Mouse (Mus musculus): ENCODE measurements at regions not wholly inside any gene's neighbourhood (a gene's known extent, or its start where the extent isn't known, plus 50 kb on each side); places are given as distances from the start of the nearest gene placed in this dataset.

- H3K36me3 ChIP-seq (ENCODE audit: insufficient read depth, low read length) = no peaks in the 10 kb centered on the region
- no peak overlapping the region for H3K4me3 ChIP-seq (ENCODE audit: low read length)
- ATAC-seq (no peak), DNase-seq (ENCODE audit: low spot score) (no peak)
- no peak overlapping the region for H3K4me2 ChIP-seq (ENCODE audit: low read depth, low read length)
- no peak for TF ChIP-seq CTCF (IDR thresholded peaks at IDR 0.05; ENCODE audit: low read depth)
- H3K27ac ChIP-seq = no peak overlapping the region
- WGBS = 82% methylated on average over 3 of the region's 3 CpGs
- no peaks in the 10 kb centered on the region for H3K27me3 ChIP-seq (ENCODE audit: insufficient read depth, low read length)
- H3K4me1 ChIP-seq (ENCODE audit: insufficient read depth, low read length) = no peaks in the 10 kb centered on the region
- no peak overlapping the region for H3K9ac ChIP-seq (replicated peaks; ENCODE audit: low read length)
- no peaks in the 10 kb centered on the region for H3K9me3 ChIP-seq (ENCODE audit: low read length)
These were observed 56.5 kb upstream of the Lsm6 start for GRCm38 (mm10) chr8:78877423-78877822.

- TF ChIP-seq CTCF (IDR thresholded peaks at IDR 0.05; ENCODE audit: low read depth) = no peak
- H3K9me3 ChIP-seq (ENCODE audit: low read length) = no peaks in the 10 kb centered on the region
- no peak overlapping the region for H3K27ac ChIP-seq
- no peaks in the 10 kb centered on the region for H3K36me3 ChIP-seq (ENCODE audit: insufficient read depth, low read length)
- H3K27me3 ChIP-seq (ENCODE audit: insufficient read depth, low read length) = no peaks in the 10 kb centered on the region
- DNase-seq (ENCODE audit: low spot score) = no peak
- no peak overlapping the region for H3K4me2 ChIP-seq (ENCODE audit: low read depth, low read length)
- no peaks in the 10 kb centered on the region for H3K4me1 ChIP-seq (ENCODE audit: insufficient read depth, low read length)
- no peak for ATAC-seq
- WGBS = 94% methylated on average over 6 of the region's 6 CpGs
- H3K9ac ChIP-seq (replicated peaks; ENCODE audit: low read length) = no peak overlapping the region
- H3K4me3 ChIP-seq (ENCODE audit: low read length) = no peak overlapping the region
These were observed 68.8 kb upstream of the Lsm6 start for GRCm38 (mm10) chr8:78889708-78890107.

GRCm38 (mm10) chr8:78890571-78890970, 69.6 kb upstream of the Lsm6 start:
- H3K27me3 ChIP-seq (ENCODE audit: insufficient read depth, low read length) = no peaks in the 10 kb centered on the region

GRCm38 (mm10) chr8:78899887-78900286, 78.9 kb upstream of the Lsm6 start:
- no peak overlapping the region for H3K9ac ChIP-seq (replicated peaks; ENCODE audit: low read length)
- DNase-seq (ENCODE audit: low spot score) (peak; percentile 86), ATAC-seq (peak; percentile 76; the same call in 1 of the 2 replicates)
- H3K27ac ChIP-seq = no peak overlapping the region
- H3K4me3 ChIP-seq (ENCODE audit: low read length) = no peak overlapping the region
- H3K27me3 ChIP-seq (ENCODE audit: insufficient read depth, low read length) = no peaks in the 10 kb centered on the region
- 38% methylated on average over 7 of the region's 7 CpGs for WGBS
- no peak overlapping the region for H3K4me2 ChIP-seq (ENCODE audit: low read depth, low read length)
- peak; percentile 78 for TF ChIP-seq CTCF (IDR thresholded peaks at IDR 0.05; ENCODE audit: low read depth)
- H3K4me1 ChIP-seq (ENCODE audit: insufficient read depth, low read length) = no peaks in the 10 kb centered on the region
- no peaks in the 10 kb centered on the region for H3K36me3 ChIP-seq (ENCODE audit: insufficient read depth, low read length)
- H3K9me3 ChIP-seq (ENCODE audit: low read length) = no peaks in the 10 kb centered on the region

More at GRCm38 (mm10) chr8:78890571-78890970, 69.6 kb upstream of the Lsm6 start:
- WGBS = 69% methylated on average over 4 of the region's 4 CpGs
- H3K4me3 ChIP-seq (ENCODE audit: low read length) = no peak overlapping the region
- H3K4me1 ChIP-seq (ENCODE audit: insufficient read depth, low read length) = no peaks in the 10 kb centered on the region
- no peak for TF ChIP-seq CTCF (IDR thresholded peaks at IDR 0.05; ENCODE audit: low read depth)
- ATAC-seq = 0 out of 2 replicates have a peak, but pooled peaks have one; percentile 18
- no peak overlapping the region for H3K27ac ChIP-seq
- no peaks in the 10 kb centered on the region for H3K9me3 ChIP-seq (ENCODE audit: low read length)
- H3K4me2 ChIP-seq (ENCODE audit: low read depth, low read length) = no peak overlapping the region
- H3K36me3 ChIP-seq (ENCODE audit: insufficient read depth, low read length) = no peaks in the 10 kb centered on the region
- peak; percentile 7 for DNase-seq (ENCODE audit: low spot score)
- H3K9ac ChIP-seq (replicated peaks; ENCODE audit: low read length) = no peak overlapping the region

- DNase-seq (ENCODE audit: low spot score) = no peak
- no peaks in the 10 kb centered on the region for H3K9me3 ChIP-seq (ENCODE audit: low read length)
- no peaks in the 10 kb centered on the region for H3K4me1 ChIP-seq (ENCODE audit: insufficient read depth, low read length)
- H3K4me3 ChIP-seq (ENCODE audit: low read length) = no peak overlapping the region
- no peaks in the 10 kb centered on the region for H3K36me3 ChIP-seq (ENCODE audit: insufficient read depth, low read length)
- no peak overlapping the region for H3K9ac ChIP-seq (replicated peaks; ENCODE audit: low read length)
- WGBS = 98% methylated on average over 1 of the region's 1 CpGs
- H3K27me3 ChIP-seq (ENCODE audit: insufficient read depth, low read length) = no peaks in the 10 kb centered on the region
- no peak for ATAC-seq
- no peak overlapping the region for H3K27ac ChIP-seq
- H3K4me2 ChIP-seq (ENCODE audit: low read depth, low read length) = no peak overlapping the region
- TF ChIP-seq CTCF (IDR thresholded peaks at IDR 0.05; ENCODE audit: low read depth) = no peak
These were observed 82.1 kb upstream of the Lsm6 start for GRCm38 (mm10) chr8:78903034-78903433.

- H3K27ac ChIP-seq = no peak overlapping the region
- no peaks in the 10 kb centered on the region for H3K9me3 ChIP-seq (ENCODE audit: low read length)
- no peaks in the 10 kb centered on the region for H3K27me3 ChIP-seq (ENCODE audit: insufficient read depth, low read length)
- no peak overlapping the region for H3K4me3 ChIP-seq (ENCODE audit: low read length)
- TF ChIP-seq CTCF (IDR thresholded peaks at IDR 0.05; ENCODE audit: low read depth) = no peak
- H3K4me1 ChIP-seq (ENCODE audit: insufficient read depth, low read length) = no peaks in the 10 kb centered on the region
- ATAC-seq = no peak
- H3K9ac ChIP-seq (replicated peaks; ENCODE audit: low read length) = no peak overlapping the region
- 70% methylated on average over 1 of the region's 1 CpGs for WGBS
- no peaks in the 10 kb centered on the region for H3K36me3 ChIP-seq (ENCODE audit: insufficient read depth, low read length)
- DNase-seq (ENCODE audit: low spot score) = no peak
- H3K4me2 ChIP-seq (ENCODE audit: low read depth, low read length) = no peak overlapping the region
These were observed 87.0 kb upstream of the Lsm6 start for GRCm38 (mm10) chr8:78907918-78908317.

- H3K4me3 ChIP-seq (ENCODE audit: low read length) = no peak overlapping the region
- TF ChIP-seq CTCF (IDR thresholded peaks at IDR 0.05; ENCODE audit: low read depth) = no peak
- ATAC-seq = no peak
- H3K9ac ChIP-seq (replicated peaks; ENCODE audit: low read length) = no peak overlapping the region
- H3K9me3 ChIP-seq (ENCODE audit: low read length) = no peaks in the 10 kb centered on the region
- 85% methylated on average over 11 of the region's 11 CpGs for WGBS
- no peak overlapping the region for H3K27ac ChIP-seq
- no peaks in the 10 kb centered on the region for H3K36me3 ChIP-seq (ENCODE audit: insufficient read depth, low read length)
- no peaks in the 10 kb centered on the region for H3K27me3 ChIP-seq (ENCODE audit: insufficient read depth, low read length)
- DNase-seq (ENCODE audit: low spot score) = no peak
- H3K4me1 ChIP-seq (ENCODE audit: insufficient read depth, low read length) = no peaks in the 10 kb centered on the region
- no peak overlapping the region for H3K4me2 ChIP-seq (ENCODE audit: low read depth, low read length)
These were observed 90.4 kb upstream of the Lsm6 start for GRCm38 (mm10) chr8:78911288-78911873.

Data from hindbrain, postnatal 0 days (tissue).